Mouse (Mus musculus) neural tube, embryonic 14.5 days (tissue): Measurements from ENCODE around the gene Pck1. TPM values are rescaled to one million over a fixed set of nuclear protein-coding genes. Genes with fewer than 3 reads are reported as not detected.

Source experiments
- ATAC-seq: fragments of 200-750 bp; cut with Nextera tagmentation; 2 replicates; pipeline ENCODE4 v1.8.0; 2017; ENCODE audit warnings: low read depth, mild to moderate bottlenecking, moderate TSS enrichment, moderate library complexity
- H3K27ac ChIP-seq: fragments of 300-500 bp; sonication (generic); 2 replicates; pipeline ENCODE4 v1.5.1; 2014; ENCODE audit warnings: low read depth, mild to moderate bottlenecking, control low read depth, low read length, moderate library complexity, mixed read lengths
- H3K27me3 ChIP-seq: fragments of 300-500 bp; sonication (generic); 2 replicates; pipeline ENCODE4 v1.6.1; 2014; ENCODE audit warnings: low read length; ENCODE audit not compliant: control insufficient read depth, insufficient read depth
- H3K36me3 ChIP-seq: fragments of 300-500 bp; sonication (generic); 2 replicates; pipeline ENCODE4 v1.6.1; 2014; ENCODE audit warnings: low read length, mixed read lengths; ENCODE audit not compliant: control insufficient read depth, insufficient read depth
- H3K4me1 ChIP-seq: fragments of 300-500 bp; sonication (generic); 2 replicates; pipeline ENCODE4 v1.6.1; 2014; ENCODE audit warnings: low read length; ENCODE audit not compliant: control insufficient read depth, insufficient read depth
- H3K4me2 ChIP-seq: fragments of 300-500 bp; sonication (generic); 2 replicates; pipeline ENCODE4 v1.6.1; 2014; ENCODE audit warnings: mild to moderate bottlenecking, low read depth, low read length, control low read depth
- H3K4me3 ChIP-seq: fragments of 300-500 bp; sonication (generic); 2 replicates; pipeline ENCODE4 v1.5.1; 2014; ENCODE audit warnings: low read depth, low read length, control low read depth, mixed read lengths
- H3K9ac ChIP-seq: fragments of 300-500 bp; sonication (generic); replicated peaks from 2 replicates; pipeline ENCODE4 v1.6.1; 2014; ENCODE audit warnings: low read depth, mild to moderate bottlenecking, control low read depth, low read length, mixed read lengths
- H3K9me3 ChIP-seq: fragments of 300-500 bp; sonication (generic); 2 replicates; pipeline ENCODE4 v1.6.1; 2016; ENCODE audit warnings: low read length; ENCODE audit not compliant: control insufficient read depth
- WGBS: fragments of 180-500 bp; shearing (Covaris S2); extraction: QIAGEN DNeasy Blood & Tissue Kit; methylation state at CpG from one replicate; pipeline ENCODE4 v1.1.7; 2014; 5-methylcytosine and 5-hydroxymethylcytosine counted together
- polyA plus RNA-seq: library from polyadenylated mRNA; unstranded; fragments of >200 nt; fragmentation: Nextera tagmentation; extraction: Ambion mirVana; gene quantifications from 2 replicates; pipeline ENCODE4 v1.2.1, GENCODE M21; 2014

Pck1 gene
- polyA plus RNA-seq, 1 experiment from 2014 or later, result 0.07 TPM

DNA sequence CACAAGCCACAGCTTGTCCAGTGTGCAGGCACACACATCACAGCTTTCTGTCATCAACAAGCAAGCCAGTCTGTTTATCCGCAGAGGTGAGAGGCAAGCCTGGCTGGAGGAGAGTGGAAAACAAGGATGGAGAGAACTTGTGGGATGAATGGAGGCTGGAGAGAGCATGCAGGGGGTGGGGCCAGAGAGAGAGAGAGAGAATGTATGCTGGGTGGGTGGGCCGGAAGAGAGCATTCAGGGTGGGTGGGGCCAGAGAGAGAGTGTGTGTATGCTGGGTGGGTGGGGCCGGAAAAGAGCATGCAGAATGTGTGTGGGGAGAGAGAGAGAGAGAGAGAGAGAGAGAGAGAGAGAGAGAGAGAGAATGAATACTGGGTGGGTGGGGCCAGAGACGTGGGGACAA, 51.8 kb downstream of the Pck1 start:
- Histone ChIP-seq H3K27ac (no peak overlapping the region), H3K9ac (no peak overlapping the region), H3K36me3 (no peaks in the 10 kb centered on the region), H3K27me3 (no peaks in the 10 kb centered on the region), H3K4me1 (no peaks in the 10 kb centered on the region), H3K9me3 (no peaks in the 10 kb centered on the region), H3K4me3 (no peak overlapping the region), H3K4me2 (no peak overlapping the region)
- 71% methylated on average over 4 of the region's 4 CpGs for WGBS
- no peak for ATAC-seq

DNA sequence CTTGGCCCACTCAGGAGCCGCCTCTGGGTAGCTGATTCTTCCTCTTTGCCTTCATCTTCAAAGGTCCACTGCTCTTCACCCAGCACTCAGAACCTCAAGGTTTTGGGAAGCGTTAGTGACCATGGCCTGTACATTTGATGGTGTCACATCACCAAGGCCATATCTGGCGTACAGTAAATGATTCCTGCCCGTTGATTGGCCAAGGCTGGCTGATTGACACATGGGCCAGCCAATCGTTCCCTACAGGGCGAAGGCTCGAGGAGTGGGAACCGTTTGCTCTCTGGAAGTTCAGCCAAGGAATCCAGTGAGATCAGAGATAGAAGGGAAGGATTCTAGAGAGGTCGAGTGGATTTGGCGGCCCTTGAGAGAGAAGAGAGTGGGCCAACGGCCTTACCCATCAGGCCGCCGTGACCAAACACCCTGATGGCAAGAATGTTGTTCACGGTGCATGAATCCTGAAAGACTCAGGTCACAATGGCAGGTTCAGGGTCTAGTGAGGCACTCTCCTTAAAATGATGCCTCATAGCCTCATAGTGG, 52.8 kb downstream of the Pck1 start:
- no peak for ATAC-seq
- no peak overlapping the region for H3K27ac ChIP-seq
- H3K4me2 ChIP-seq, result no peak overlapping the region
- H3K4me3 ChIP-seq, result no peak overlapping the region
- no peaks in the 10 kb centered on the region for H3K9me3 ChIP-seq
- WGBS, result 92% methylated on average over 14 of the region's 14 CpGs
- no peaks in the 10 kb centered on the region for H3K36me3 ChIP-seq
- no peak overlapping the region for H3K9ac ChIP-seq
- no peaks in the 10 kb centered on the region for H3K27me3 ChIP-seq
- H3K4me1 ChIP-seq, result no peaks in the 10 kb centered on the region

DNA sequence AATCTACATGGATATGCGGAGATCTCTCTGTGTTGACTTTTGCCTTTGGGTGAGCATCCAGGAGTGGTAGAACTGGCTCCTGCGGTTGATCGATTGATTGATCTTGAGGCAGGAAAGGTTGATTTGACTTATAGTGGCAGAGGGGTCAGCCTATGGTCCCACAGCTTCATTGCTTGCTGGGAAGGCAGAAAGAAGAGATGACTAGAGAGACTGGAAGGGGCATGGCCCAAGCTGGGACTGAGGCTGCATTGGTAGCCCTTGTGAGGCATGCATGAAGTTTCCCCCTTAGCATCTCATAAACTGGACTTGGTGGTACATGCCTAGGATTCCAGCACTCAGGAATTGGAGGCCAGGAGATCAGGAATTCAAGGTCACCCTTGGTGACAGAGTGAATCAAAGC, 54.2 kb downstream of the Pck1 start:
- Histone ChIP-seq H3K9me3 (no peaks in the 10 kb centered on the region), H3K9ac (no peak overlapping the region), H3K36me3 (no peaks in the 10 kb centered on the region), H3K27me3 (no peaks in the 10 kb centered on the region), H3K4me3 (no peak overlapping the region), H3K4me2 (no peak overlapping the region), H3K4me1 (no peaks in the 10 kb centered on the region), H3K27ac (no peak overlapping the region)
- no peak for ATAC-seq
- 95% methylated on average over 3 of the region's 3 CpGs for WGBS

Other genes starting within 250 kb of the Pck1 start
- gene Bmp7, start 212.7 kb upstream of the Pck1 start, polyA plus RNA-seq, result 5.8 and 19.1 TPM in 2 replicates
- 0.09 and 0.45 TPM in 2 replicates for gene Spo11, start 175.3 kb upstream of the Pck1 start, polyA plus RNA-seq
- 108 and 118 TPM in 2 replicates for gene Rae1, start 152.9 kb upstream of the Pck1 start, polyA plus RNA-seq
- 11.9 and 13.3 TPM in 2 replicates for gene Rbm38, start 132.6 kb upstream of the Pck1 start, polyA plus RNA-seq
- 0.08 TPM in 1 of 2 replicates, not detected in the other for gene Ctcfl, start 33.5 kb upstream of the Pck1 start, polyA plus RNA-seq
- gene Zbp1, start 65.9 kb downstream of the Pck1 start, polyA plus RNA-seq, result 0.12 TPM in 1 of 2 replicates, not detected in the other
- gene Pmepa1, start 123.5 kb downstream of the Pck1 start, polyA plus RNA-seq, result 5.6 and 6.8 TPM in 2 replicates